Mouse (Mus musculus): ENCODE results near the gene Sec22b. TPM values are rescaled to one million over a fixed set of nuclear protein-coding genes. Genes with fewer than 3 reads are reported as not detected.

Gene Sec22b
- polyA plus RNA-seq, 1 experiment from 2014 or later: 40.0 TPM

DNA sequence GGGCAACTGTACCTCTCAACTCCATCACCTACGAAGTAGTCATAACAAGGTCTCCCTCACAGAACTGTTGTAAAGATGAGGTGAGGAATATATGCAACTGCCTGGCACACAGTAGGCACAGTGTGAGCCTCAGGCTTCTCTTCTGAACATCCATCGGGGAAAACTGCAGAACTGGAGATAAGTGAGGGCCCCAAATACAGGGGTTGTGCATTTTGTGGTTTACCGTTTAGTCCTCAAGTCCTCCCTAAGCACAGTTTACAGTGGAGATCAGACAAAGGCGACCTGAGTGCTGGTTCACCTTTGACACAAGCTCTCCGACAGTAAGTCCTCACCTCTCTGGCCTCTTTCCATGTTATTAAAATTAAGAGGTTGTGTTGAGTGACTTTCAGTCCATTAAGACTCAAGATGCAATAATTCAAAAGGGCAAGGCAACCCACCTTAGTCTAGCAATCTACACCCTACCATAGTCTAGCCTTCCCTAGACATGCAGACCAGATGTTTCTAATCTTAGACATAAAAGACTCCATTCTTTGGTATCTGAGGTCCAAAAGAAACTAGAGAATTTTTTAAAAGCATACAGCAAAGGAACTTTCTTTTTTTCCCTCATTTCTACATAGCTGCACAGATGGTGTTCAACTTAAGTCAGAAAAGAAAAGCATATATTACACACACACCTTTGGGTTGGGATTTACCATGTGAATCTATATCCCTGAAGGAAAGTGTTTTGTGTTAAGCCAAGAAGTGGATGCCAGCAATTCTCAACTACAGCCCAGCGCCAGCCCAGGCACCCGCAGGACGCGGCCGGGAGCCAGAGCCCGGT, 40.7 kb downstream of the Sec22b start:
- Histone ChIP-seq H3K4me2 (ENCODE audit: low read depth, low read length) (peak overlapping the region; percentile 64), H3K36me3 (replicated peaks; ENCODE audit: insufficient read depth, low read length) (no peaks in the 10 kb centered on the region), H3K27me3 (ENCODE audit: insufficient read depth, low read length) (no peaks in the 10 kb centered on the region), H3K27ac (ENCODE audit: low read depth) (0 out of 2 replicates have a peak overlapping the region, but pooled peaks have one; percentile 48), H3K4me1 (ENCODE audit: insufficient read depth) (peaks cover 39% of the 10 kb centered on the region), H3K4me3 (ENCODE audit: low read depth, low read length) (peak overlapping the region; percentile 17; the same call in 1 of the 2 replicates), H3K9me3 (ENCODE audit: low read length) (no peaks in the 10 kb centered on the region), H3K9ac (replicated peaks) (peak overlapping the region; percentile 51)
- TF ChIP-seq EP300 (IDR thresholded peaks at IDR 0.05; ENCODE audit: low read depth) (no peak), CTCF (IDR thresholded peaks at IDR 0.05; ENCODE audit: low read depth) (no peak)
- DNase-seq (no peak), ATAC-seq (no peak)
- WGBS (ENCODE audit: insufficient replicate concordance): 27% methylated on average over 11 of the region's 11 CpGs

- H3K4me3 ChIP-seq (ENCODE audit: low read depth, low read length): peak overlapping the region; percentile 17
- ATAC-seq (peak; percentile 29), DNase-seq (peak; percentile 34)
- peaks cover 36% of the 10 kb centered on the region for H3K4me1 ChIP-seq (ENCODE audit: insufficient read depth)
- H3K27me3 ChIP-seq (ENCODE audit: insufficient read depth, low read length): no peaks in the 10 kb centered on the region
- TF ChIP-seq CTCF (IDR thresholded peaks at IDR 0.05; ENCODE audit: low read depth) (peak; percentile 37), EP300 (IDR thresholded peaks at IDR 0.05; ENCODE audit: low read depth) (no peak)
- WGBS (ENCODE audit: insufficient replicate concordance): 10% methylated on average over 16 of the region's 16 CpGs
- H3K27ac ChIP-seq (ENCODE audit: low read depth): 0 out of 2 replicates have a peak overlapping the region, but pooled peaks have one; percentile 48
- H3K36me3 ChIP-seq (replicated peaks; ENCODE audit: insufficient read depth, low read length): no peaks in the 10 kb centered on the region
- peak overlapping the region; percentile 64 for H3K4me2 ChIP-seq (ENCODE audit: low read depth, low read length)
- peak overlapping the region; percentile 51 for H3K9ac ChIP-seq (replicated peaks)
- H3K9me3 ChIP-seq (ENCODE audit: low read length): no peaks in the 10 kb centered on the region
Observed at GRCm38 (mm10) chr3:97942260-97942950, 41.4 kb downstream of the Sec22b start.

DNA sequence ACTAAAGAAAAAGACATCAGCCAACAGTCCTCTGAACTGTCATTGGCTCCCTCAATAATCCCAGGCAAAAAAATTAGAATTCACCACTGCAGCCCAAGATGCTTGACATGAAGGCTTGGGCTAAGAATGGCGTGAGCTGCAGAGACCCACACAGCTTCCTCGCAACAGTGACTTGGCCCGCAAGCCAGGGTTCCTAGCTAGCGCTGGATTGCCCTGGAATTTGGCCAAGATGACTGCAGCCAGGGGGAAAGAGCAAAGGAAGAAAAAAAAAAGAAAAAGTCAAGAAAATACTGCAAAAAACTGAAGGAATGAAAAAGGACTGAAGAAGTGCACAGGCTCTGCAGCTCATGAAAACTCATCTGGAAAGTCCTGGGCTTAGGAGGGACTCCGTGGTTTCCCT, 43.5 kb downstream of the Sec22b start:
- no peaks in the 10 kb centered on the region for H3K9me3 ChIP-seq (ENCODE audit: low read length)
- peaks cover 30% of the 10 kb centered on the region for H3K4me1 ChIP-seq (ENCODE audit: insufficient read depth)
- no peak overlapping the region for H3K4me2 ChIP-seq (ENCODE audit: low read depth, low read length)
- H3K9ac ChIP-seq (replicated peaks): no peak overlapping the region
- no peak for TF ChIP-seq CTCF (IDR thresholded peaks at IDR 0.05; ENCODE audit: low read depth)
- TF ChIP-seq EP300 (IDR thresholded peaks at IDR 0.05; ENCODE audit: low read depth): no peak
- DNase-seq: no peak
- no peaks in the 10 kb centered on the region for H3K36me3 ChIP-seq (replicated peaks; ENCODE audit: insufficient read depth, low read length)
- no peak overlapping the region for H3K4me3 ChIP-seq (ENCODE audit: low read depth, low read length)
- no peaks in the 10 kb centered on the region for H3K27me3 ChIP-seq (ENCODE audit: insufficient read depth, low read length)
- ATAC-seq: no peak
- no peak overlapping the region for H3K27ac ChIP-seq (ENCODE audit: low read depth)
- 74% methylated on average over 5 of the region's 5 CpGs for WGBS (ENCODE audit: insufficient replicate concordance)

GRCm38 (mm10) chr3:97946439-97946838, 45.4 kb downstream of the Sec22b start:
- Histone ChIP-seq H3K9ac (replicated peaks) (no peak overlapping the region), H3K4me3 (ENCODE audit: low read depth, low read length) (no peak overlapping the region), H3K36me3 (replicated peaks; ENCODE audit: insufficient read depth, low read length) (no peaks in the 10 kb centered on the region), H3K9me3 (ENCODE audit: low read length) (no peaks in the 10 kb centered on the region), H3K27ac (ENCODE audit: low read depth) (no peak overlapping the region), H3K27me3 (ENCODE audit: insufficient read depth, low read length) (no peaks in the 10 kb centered on the region), H3K4me1 (ENCODE audit: insufficient read depth) (peaks cover 18% of the 10 kb centered on the region), H3K4me2 (ENCODE audit: low read depth, low read length) (no peak overlapping the region)
- ATAC-seq (no peak), DNase-seq (no peak)
- no peak for TF ChIP-seq CTCF (IDR thresholded peaks at IDR 0.05; ENCODE audit: low read depth)
- no peak for TF ChIP-seq EP300 (IDR thresholded peaks at IDR 0.05; ENCODE audit: low read depth)
- WGBS (ENCODE audit: insufficient replicate concordance): 40% methylated on average over 4 of the region's 4 CpGs

- Histone ChIP-seq H3K4me3 (ENCODE audit: low read depth, low read length) (no peak overlapping the region), H3K4me1 (ENCODE audit: insufficient read depth) (peaks cover 8% of the 10 kb centered on the region; the same call in 1 of the 2 replicates), H3K4me2 (ENCODE audit: low read depth, low read length) (no peak overlapping the region), H3K36me3 (replicated peaks; ENCODE audit: insufficient read depth, low read length) (no peaks in the 10 kb centered on the region), H3K9ac (replicated peaks) (no peak overlapping the region), H3K27ac (ENCODE audit: low read depth) (no peak overlapping the region), H3K27me3 (ENCODE audit: insufficient read depth, low read length) (no peaks in the 10 kb centered on the region), H3K9me3 (ENCODE audit: low read length) (no peaks in the 10 kb centered on the region)
- DNase-seq (no peak), ATAC-seq (no peak)
- 78% methylated on average over 2 of the region's 2 CpGs for WGBS (ENCODE audit: insufficient replicate concordance)
- no peak for TF ChIP-seq EP300 (IDR thresholded peaks at IDR 0.05; ENCODE audit: low read depth)
- no peak for TF ChIP-seq CTCF (IDR thresholded peaks at IDR 0.05; ENCODE audit: low read depth)
Observed at GRCm38 (mm10) chr3:97948518-97948917, 47.5 kb downstream of the Sec22b start.

- no peaks in the 10 kb centered on the region for H3K9me3 ChIP-seq (ENCODE audit: low read length)
- 31% methylated on average over 5 of the region's 5 CpGs for WGBS (ENCODE audit: insufficient replicate concordance)
- ATAC-seq (no peak), DNase-seq (no peak)
- no peak overlapping the region for H3K9ac ChIP-seq (replicated peaks)
- no peak overlapping the region for H3K4me2 ChIP-seq (ENCODE audit: low read depth, low read length)
- no peak for TF ChIP-seq EP300 (IDR thresholded peaks at IDR 0.05; ENCODE audit: low read depth)
- TF ChIP-seq CTCF (IDR thresholded peaks at IDR 0.05; ENCODE audit: low read depth): no peak
- no peak overlapping the region for H3K27ac ChIP-seq (ENCODE audit: low read depth)
- H3K4me3 ChIP-seq (ENCODE audit: low read depth, low read length): no peak overlapping the region
- no peaks in the 10 kb centered on the region for H3K27me3 ChIP-seq (ENCODE audit: insufficient read depth, low read length)
- peaks cover 8% of the 10 kb centered on the region; the same call in 1 of the 2 replicates for H3K4me1 ChIP-seq (ENCODE audit: insufficient read depth)
- H3K36me3 ChIP-seq (replicated peaks; ENCODE audit: insufficient read depth, low read length): no peaks in the 10 kb centered on the region
Observed at GRCm38 (mm10) chr3:97949946-97950345, 49.0 kb downstream of the Sec22b start.
